Mouse (Mus musculus) liver, embryonic 14.5 days (tissue): Measurements from ENCODE around the gene Plac8. TPM values are rescaled to one million over a fixed set of nuclear protein-coding genes. Genes with fewer than 3 reads are reported as not detected.

Source experiments
- ATAC-seq: fragments of 200-750 bp; cut with Nextera tagmentation; 2 replicates; pipeline ENCODE4 v1.8.0; 2017; ENCODE audit warnings: moderate number of reproducible peaks, mild to moderate bottlenecking, moderate library complexity; ENCODE audit not compliant: insufficient read depth
- DNase-seq, 3 experiments: peaks; one replicate each; pipeline ENCODE4 v3.0.0-alpha.2; 2012 to 2013; ENCODE audit warnings: low read depth in 3 of 3, low spot score in 3 of 3
- H3K27ac ChIP-seq: fragments of 300-500 bp; sonication (generic); 2 replicates; pipeline ENCODE4 v1.5.1; 2014; ENCODE audit warnings: moderate library complexity, mild to moderate bottlenecking, control low read depth, inconsistent platforms
- H3K27me3 ChIP-seq: fragments of 300-500 bp; sonication (generic); 2 replicates; pipeline ENCODE4 v1.6.1; 2014; ENCODE audit warnings: mild to moderate bottlenecking, low read length, moderate library complexity; ENCODE audit not compliant: control insufficient read depth, insufficient read depth
- H3K36me3 ChIP-seq: fragments of 300-500 bp; sonication (generic); replicated peaks from 2 replicates; pipeline ENCODE4 v1.6.1; 2014; ENCODE audit warnings: low read depth; ENCODE audit not compliant: control insufficient read depth, insufficient read depth
- H3K4me1 ChIP-seq, 2 experiments: fragments of 200-500 bp in 1 of 2; fragments of 300-500 bp in 1 of 2; sonication (generic) in 1 of 2; replicated peaks; 2 replicates each; pipeline ENCODE4 v1.6.1; 2012 to 2014; ENCODE audit warnings: antibody characterized with exemption in 1 of 2, inconsistent platforms in 1 of 2, low read length in 1 of 2; ENCODE audit not compliant: control insufficient read depth in 2 of 2, insufficient read depth in 2 of 2
- H3K4me2 ChIP-seq: fragments of 300-500 bp; sonication (generic); 2 replicates; pipeline ENCODE4 v1.6.1; 2014; ENCODE audit warnings: low read depth, mild to moderate bottlenecking, control low read depth, moderate library complexity
- H3K4me3 ChIP-seq, 2 experiments: fragments of 200-500 bp in 1 of 2; fragments of 300-500 bp in 1 of 2; sonication (generic) in 1 of 2; 2 replicates each; pipeline ENCODE4 v1.5.1; 2012 to 2014; ENCODE audit warnings: low read depth in 2 of 2, low read length in 2 of 2, mild to moderate bottlenecking in 2 of 2, control low read depth in 1 of 2, inconsistent platforms in 1 of 2, moderate library complexity in 1 of 2; ENCODE audit not compliant: insufficient read depth in 1 of 2
- H3K9ac ChIP-seq: fragments of 300-500 bp; sonication (generic); replicated peaks from 2 replicates; pipeline ENCODE4 v1.6.1; 2014; ENCODE audit warnings: mild to moderate bottlenecking, control low read depth, moderate library complexity
- H3K9me3 ChIP-seq: fragments of 300-500 bp; sonication (generic); 2 replicates; pipeline ENCODE4 v1.6.1; 2016; ENCODE audit warnings: low read length, mixed read lengths; ENCODE audit not compliant: control insufficient read depth
- CTCF ChIP-seq: IDR thresholded peaks from 2 replicates; pipeline ENCODE4 v1.5.1; 2016; ENCODE audit warnings: antibody characterized with exemption, low read depth, control low read depth
- EP300 ChIP-seq: IDR thresholded peaks from 2 replicates; pipeline ENCODE4 v1.6.1; 2016; ENCODE audit warnings: antibody characterized with exemption, low read depth
- WGBS: fragments of 180-500 bp; shearing (Covaris S2); extraction: QIAGEN DNeasy Blood & Tissue Kit; methylation state at CpG from one replicate; pipeline ENCODE4 v1.1.7; 2014; ENCODE audit not compliant: insufficient replicate concordance; 5-methylcytosine and 5-hydroxymethylcytosine counted together
- polyA plus RNA-seq, 2 experiments: library from polyadenylated mRNA; depleted of rRNA in 1 of 2; stranded (reverse) in 1 of 2; unstranded in 1 of 2; fragments of >200 nt; fragmentation: Nextera tagmentation in 1 of 2; extraction: Ambion mirVana in 1 of 2; gene quantifications; 2 replicates each; pipeline versions ENCODE4 v1.2.1 to v1.2.3; 2012 to 2014

Plac8 gene
- polyA plus RNA-seq, 2 experiments: 64.3 to 91.1 TPM

- H3K27ac ChIP-seq: no peak overlapping the region; the same call in 1 of the 2 replicates
- peak overlapping the region; percentile 84 for H3K4me2 ChIP-seq
- WGBS: 5% methylated on average over 5 of the region's 5 CpGs
- ATAC-seq (no peak), DNase-seq (no peak)
- peaks cover 3% of the 10 kb centered on the region; the same call in 1 of the 2 replicates for H3K36me3 ChIP-seq
- H3K4me3 ChIP-seq: peak overlapping the region; percentile 72 to 91
- peak overlapping the region; percentile 85 for H3K9ac ChIP-seq
- no peaks in the 10 kb centered on the region for H3K9me3 ChIP-seq
- no peak for TF ChIP-seq EP300
- TF ChIP-seq CTCF: no peak
- peaks cover 12% of the 10 kb centered on the region in 2 experiments for H3K4me1 ChIP-seq
- H3K27me3 ChIP-seq: no peaks in the 10 kb centered on the region
These were observed 53.0 kb downstream of the Plac8 start for GRCm38 (mm10) chr5:100519027-100519411.

DNA sequence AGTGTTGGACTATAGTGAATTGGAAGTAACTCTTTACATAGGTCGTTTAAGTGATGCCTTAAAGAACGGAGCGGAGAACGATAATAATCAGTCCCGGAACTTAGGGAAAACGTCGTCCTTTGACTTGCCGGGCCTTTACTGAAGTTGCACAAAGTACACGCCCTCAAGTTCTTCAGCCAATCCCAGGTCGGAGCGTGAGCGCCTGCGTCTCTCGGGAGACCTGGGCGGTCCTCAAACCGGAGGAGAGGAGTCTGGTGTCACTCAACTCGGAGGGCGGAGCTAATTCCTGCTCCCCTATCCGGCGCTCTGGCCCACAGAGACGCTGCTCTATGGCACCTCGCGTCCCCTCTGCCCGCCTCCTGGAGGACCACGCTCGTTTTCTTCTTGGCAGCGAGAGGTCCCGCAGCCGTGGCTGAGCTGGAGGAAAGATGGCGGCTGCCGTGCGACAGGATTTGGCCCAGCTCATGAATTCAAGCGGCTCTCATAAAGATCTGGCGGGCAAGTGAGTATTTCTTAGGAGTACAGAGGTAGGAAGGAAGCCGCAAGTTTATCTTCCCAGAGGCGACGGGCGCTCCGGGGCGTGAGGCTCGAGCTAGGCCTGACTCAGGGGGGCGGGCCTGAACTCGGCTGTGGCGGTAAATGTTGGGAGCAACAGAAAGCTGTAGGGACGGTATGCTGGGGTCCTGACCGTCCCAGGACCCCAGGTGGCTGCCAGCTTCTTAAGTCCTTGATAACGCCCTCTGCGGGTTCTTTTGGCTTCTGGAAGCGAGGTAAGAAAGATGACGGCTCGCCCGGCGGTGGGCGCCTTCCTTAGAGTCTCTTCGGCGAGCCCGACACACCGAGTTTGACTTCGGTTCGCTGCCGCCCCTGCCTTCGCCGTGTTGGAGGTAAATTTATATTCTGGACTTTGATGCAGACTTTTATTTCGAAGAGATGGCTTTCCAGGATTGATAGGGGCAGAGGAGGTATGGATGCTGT lies 53.7 kb downstream of the Plac8 start, which contains the start of gene Cops4:
Cops4 (plus strand) TSS at position 261 of the 978 bp plus-strand sequence.
- no peaks in the 10 kb centered on the region for H3K9me3 ChIP-seq
- peaks cover 11 to 12% of the 10 kb centered on the region in 2 experiments for H3K4me1 ChIP-seq
- peak within 1 kb of the TSS; percentile 34 for H3K27ac ChIP-seq
- H3K4me3 ChIP-seq: peak within 1 kb of the TSS; percentile 72 to 91
- no peaks in the 10 kb centered on the region for H3K27me3 ChIP-seq
- peak; percentile 99 for DNase-seq
- TF ChIP-seq EP300: no peak
- TF ChIP-seq CTCF: peak; percentile 40; the same call in 1 of the 2 replicates
- peak within 1 kb of the TSS; percentile 85 for H3K9ac ChIP-seq
- under 1% methylated on average over 64 of the region's 64 CpGs for WGBS
- ATAC-seq: peak; percentile 100
- H3K36me3 ChIP-seq: peaks cover 3% of the 10 kb centered on the region; the same call in 1 of the 2 replicates
- H3K4me2 ChIP-seq: peak within 1 kb of the TSS; percentile 91

GRCm38 (mm10) chr5:100512576-100512975 lies 59.5 kb downstream of the Plac8 start:
- no peak for DNase-seq
- H3K36me3 ChIP-seq: no peaks in the 10 kb centered on the region
- no peak overlapping the region for H3K9ac ChIP-seq
- H3K4me2 ChIP-seq: no peak overlapping the region
- no peak overlapping the region for H3K4me3 ChIP-seq
- peaks cover 3 to 8% of the 10 kb centered on the region in 2 experiments for H3K4me1 ChIP-seq
- ATAC-seq: no peak
- no peaks in the 10 kb centered on the region for H3K27me3 ChIP-seq
- H3K27ac ChIP-seq: no peak overlapping the region
- H3K9me3 ChIP-seq: no peaks in the 10 kb centered on the region
- no peak for TF ChIP-seq EP300

DNA sequence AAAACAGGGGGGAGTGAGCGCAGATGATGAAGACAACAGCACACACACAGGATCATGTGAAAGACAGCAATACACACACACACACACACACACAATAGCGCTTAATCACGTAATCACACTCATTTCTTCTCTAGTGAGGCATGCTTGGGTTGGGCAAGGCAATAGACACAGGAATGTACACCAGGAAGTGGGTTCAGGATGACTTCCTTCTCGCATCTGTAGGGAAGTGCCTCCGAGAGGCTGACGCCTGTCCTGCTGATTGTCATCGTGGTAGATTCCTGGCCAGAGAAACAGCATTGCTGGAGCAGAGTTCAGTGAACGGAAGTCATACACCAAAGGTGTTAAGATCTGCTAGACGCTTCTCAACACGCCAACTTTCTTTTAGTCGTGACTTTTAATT lies 62.8 kb downstream of the Plac8 start:
- H3K4me1 ChIP-seq: peaks cover 0 to 7% of the 10 kb centered on the region in 2 experiments; a peak in 1 of 4 replicates
- H3K4me3 ChIP-seq: no peak overlapping the region
- no peak overlapping the region for H3K27ac ChIP-seq
- no peaks in the 10 kb centered on the region for H3K36me3 ChIP-seq
- no peaks in the 10 kb centered on the region for H3K9me3 ChIP-seq
- TF ChIP-seq CTCF: no peak
- TF ChIP-seq EP300: no peak
- H3K9ac ChIP-seq: no peak overlapping the region
- ATAC-seq (no peak), DNase-seq (no peak)
- WGBS: 23% methylated on average over 11 of the region's 11 CpGs
- H3K4me2 ChIP-seq: no peak overlapping the region
- no peaks in the 10 kb centered on the region for H3K27me3 ChIP-seq

Other genes with a start within 250 kb of the Plac8 start
- 48.5 and 56.2 TPM in 2 replicates for gene Sec31a, start 156.0 kb downstream of the Plac8 start, polyA plus RNA-seq (2012; rRNA removed)
- gene Sec31a, start 156.0 kb downstream of the Plac8 start, polyA plus RNA-seq (2014; fragmentation: Nextera tagmentation; extraction: Ambion mirVana): 43.6 and 44.8 TPM in 2 replicates
- gene Lin54, start 71.6 kb downstream of the Plac8 start, polyA plus RNA-seq (2012; rRNA removed): 5.7 and 8.5 TPM in 2 replicates
- gene Lin54, start 71.6 kb downstream of the Plac8 start, polyA plus RNA-seq (2014; fragmentation: Nextera tagmentation; extraction: Ambion mirVana): 11.0 and 12.0 TPM in 2 replicates
- gene Cops4, start 53.9 kb downstream of the Plac8 start, polyA plus RNA-seq (2012; rRNA removed): 18.4 and 28.2 TPM in 2 replicates
- 70.9 and 74.5 TPM in 2 replicates for gene Cops4, start 53.9 kb downstream of the Plac8 start, polyA plus RNA-seq (2014; fragmentation: Nextera tagmentation; extraction: Ambion mirVana)
- gene Coq2, start 102.9 kb upstream of the Plac8 start, polyA plus RNA-seq (2012; rRNA removed): 19.2 and 23.8 TPM in 2 replicates
- 25.7 and 29.4 TPM in 2 replicates for gene Coq2, start 102.9 kb upstream of the Plac8 start, polyA plus RNA-seq (2014; fragmentation: Nextera tagmentation; extraction: Ambion mirVana)
- gene Hpse, start 147.5 kb upstream of the Plac8 start, polyA plus RNA-seq (2012; rRNA removed): 1.2 and 1.4 TPM in 2 replicates
- 1.5 and 1.9 TPM in 2 replicates for gene Hpse, start 147.5 kb upstream of the Plac8 start, polyA plus RNA-seq (2014; fragmentation: Nextera tagmentation; extraction: Ambion mirVana)
- 7.3 and 13.9 TPM in 2 replicates for gene Helq, start 226.4 kb upstream of the Plac8 start, polyA plus RNA-seq (2012; rRNA removed)
- gene Helq, start 226.4 kb upstream of the Plac8 start, polyA plus RNA-seq (2014; fragmentation: Nextera tagmentation; extraction: Ambion mirVana): 12.2 and 12.4 TPM in 2 replicates
- 27.8 and 49.4 TPM in 2 replicates for gene Mrps18c, start 226.4 kb upstream of the Plac8 start, polyA plus RNA-seq (2012; rRNA removed)
- gene Mrps18c, start 226.4 kb upstream of the Plac8 start, polyA plus RNA-seq (2014; fragmentation: Nextera tagmentation; extraction: Ambion mirVana): 164 and 180 TPM in 2 replicates
- 7.1 and 10.4 TPM in 2 replicates for gene Abraxas1, start 248.7 kb upstream of the Plac8 start, polyA plus RNA-seq (2012; rRNA removed)
- gene Abraxas1, start 248.7 kb upstream of the Plac8 start, polyA plus RNA-seq (2014; fragmentation: Nextera tagmentation; extraction: Ambion mirVana): 11.5 and 13.1 TPM in 2 replicates